Mouse (Mus musculus): ENCODE results near the gene Hnrnpd. TPM values are rescaled to one million over a fixed set of nuclear protein-coding genes. Genes with fewer than 3 reads are reported as not detected.

Hnrnpd gene
- total RNA-seq, 2 experiments from 2014 or later, result 131 to 138 TPM

GRCm38 (mm10) chr5:99959236-99959936, 19.4 kb downstream of the Hnrnpd start:
- no peak for DNase-seq

GRCm38 (mm10) chr5:99958666-99959065, 20.1 kb downstream of the Hnrnpd start:
- no peak for DNase-seq

GRCm38 (mm10) chr5:99953883-99954282, 24.9 kb downstream of the Hnrnpd start:
- DNase-seq, result no peak

DNA sequence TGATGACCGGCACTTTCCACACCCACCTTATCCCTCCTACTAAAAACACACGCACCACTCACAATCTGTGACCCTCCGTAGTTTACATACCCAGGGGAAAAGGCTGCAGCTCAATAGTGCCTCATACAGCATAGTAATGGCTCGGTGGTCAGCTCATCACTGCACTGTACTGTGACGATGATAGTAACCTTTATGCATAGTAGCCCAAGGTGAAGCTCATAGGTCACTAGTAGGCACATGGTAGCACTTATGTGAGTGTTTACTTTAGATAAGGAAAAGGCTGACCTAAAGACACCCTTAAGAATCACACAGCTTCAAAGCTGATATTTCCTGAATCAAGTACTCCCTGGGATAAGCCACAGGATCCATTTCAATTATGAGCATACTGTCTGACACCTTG, 26.2 kb downstream of the Hnrnpd start:
- no peak for DNase-seq

DNA sequence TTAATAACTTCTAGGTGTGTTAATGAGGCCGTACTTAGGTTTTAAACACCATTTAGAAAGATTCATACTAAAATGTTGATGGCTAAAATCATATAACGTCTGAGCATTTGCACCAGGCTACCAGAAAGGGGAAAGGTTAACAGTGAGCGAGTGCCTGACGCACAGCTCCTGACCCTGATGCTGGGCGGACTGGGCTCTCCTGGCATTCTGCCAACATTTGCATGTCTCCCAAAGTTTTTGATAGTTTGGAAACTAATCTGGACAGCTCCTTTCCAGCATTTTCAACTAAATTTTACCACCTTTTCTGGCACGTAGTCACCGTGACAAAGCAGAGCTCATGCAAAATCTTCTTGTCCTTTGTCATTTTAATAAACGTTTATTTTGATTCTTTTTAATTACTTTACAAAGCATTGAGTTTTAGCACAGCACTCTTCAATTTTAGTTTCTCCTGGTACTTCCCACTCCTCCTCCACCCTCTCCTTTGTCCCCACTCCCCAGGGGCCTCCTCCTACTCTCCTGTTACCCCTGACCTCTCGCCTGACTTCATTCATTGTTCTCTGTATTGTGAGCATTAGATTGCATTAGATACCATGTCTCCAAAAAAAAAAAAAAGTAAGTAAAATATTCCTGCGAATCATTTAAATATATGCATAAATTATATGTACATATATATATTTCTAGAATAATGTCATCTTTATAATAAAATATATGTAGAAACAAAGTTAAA, 36.8 kb downstream of the Hnrnpd start:
- peak; percentile 57 to 64 for DNase-seq

DNA sequence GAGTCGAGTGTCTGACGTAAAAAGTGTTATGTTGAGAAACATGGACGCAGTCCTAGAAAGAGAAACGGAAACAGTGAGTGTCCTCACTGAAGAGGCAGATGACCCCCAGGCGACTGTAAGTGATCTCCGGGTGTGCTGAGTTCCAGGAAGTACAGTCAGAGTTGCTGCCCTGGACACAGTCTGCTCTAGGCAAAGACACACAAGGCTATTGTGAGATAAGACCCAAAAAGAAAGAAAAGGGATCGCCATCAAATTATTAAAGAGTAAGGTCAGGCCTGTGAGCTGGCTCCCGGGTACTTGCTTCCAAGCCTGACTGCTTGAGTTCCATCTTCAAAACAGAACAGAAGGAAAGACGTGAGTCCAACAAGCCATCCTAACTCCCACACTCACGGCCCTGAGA, 37.5 kb downstream of the Hnrnpd start:
- DNase-seq, result no peak

DNA sequence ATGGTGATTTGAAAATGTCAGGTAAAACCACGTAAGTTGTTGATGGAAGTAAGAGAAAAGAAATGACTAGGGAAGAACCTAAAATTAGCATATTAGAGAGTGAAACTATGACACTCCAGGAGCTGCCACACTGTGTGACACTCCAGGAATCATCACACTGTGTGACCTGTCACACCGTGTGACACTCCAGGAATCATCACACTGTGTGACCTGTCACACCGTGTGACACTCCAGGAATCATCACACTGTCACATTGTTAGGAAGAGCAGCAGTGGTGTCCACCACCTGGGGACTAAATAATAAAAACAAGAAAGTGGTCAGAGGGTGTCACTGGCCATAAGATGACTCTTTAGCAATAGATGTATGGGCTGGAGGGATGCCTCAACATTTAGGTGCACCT, 39.3 kb downstream of the Hnrnpd start:
- no peak for DNase-seq

- no peak for DNase-seq
Observed at GRCm38 (mm10) chr5:99931910-99932309, 46.8 kb downstream of the Hnrnpd start.

DNA sequence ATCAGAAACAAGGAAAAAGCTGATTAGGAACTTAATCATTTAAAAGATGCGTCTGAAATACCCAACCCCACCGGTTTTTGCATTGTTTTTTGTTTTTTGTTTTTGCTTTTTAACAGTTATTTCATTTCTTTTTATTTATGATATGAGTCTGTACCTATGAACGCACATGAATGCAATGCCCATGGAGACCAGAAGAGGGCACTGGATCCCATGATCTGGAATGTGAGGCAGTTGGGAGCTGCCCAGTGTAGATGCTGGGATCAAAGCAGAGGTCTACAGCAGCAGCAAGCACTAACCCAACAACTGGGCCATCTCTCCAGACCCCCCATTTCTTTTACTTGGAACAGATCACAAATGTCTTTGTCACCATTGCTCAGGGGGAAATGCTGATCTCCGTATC, 50.8 kb downstream of the Hnrnpd start:
- DNase-seq, result peak; percentile 59 to 62

DNA sequence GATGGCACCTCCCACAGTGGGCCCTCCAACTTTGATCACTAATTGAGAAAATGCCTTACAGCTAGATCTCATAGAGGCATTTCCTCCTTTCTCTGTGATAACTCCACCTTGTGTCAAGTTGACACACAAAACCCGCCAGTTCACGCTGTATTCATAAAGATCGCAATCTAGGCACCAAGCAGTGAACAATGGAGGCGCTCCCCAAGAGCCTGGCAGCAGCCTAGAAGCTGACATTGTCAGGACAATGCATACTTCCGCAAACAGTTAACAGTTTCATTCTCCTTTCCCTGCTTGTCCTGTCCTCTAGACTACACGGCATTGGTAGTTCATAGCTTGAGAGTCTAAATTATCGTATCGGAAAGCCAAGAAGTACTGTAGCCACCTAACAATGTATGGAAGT, 56.7 kb downstream of the Hnrnpd start:
- no peak for DNase-seq

- DNase-seq, result no peak
Observed at GRCm38 (mm10) chr5:99915494-99915893, 63.2 kb downstream of the Hnrnpd start.

- peak; percentile 96 to 97 for DNase-seq
Observed at GRCm38 (mm10) chr5:99906181-99906956, 72.4 kb downstream of the Hnrnpd start, which contains the start of gene Vamp9. Gene Vamp9 (plus strand): TSS chr5:99906254.

Other genes starting within 250 kb of the Hnrnpd start
- gene Rasgef1b, start 249.9 kb downstream of the Hnrnpd start, total RNA-seq (2021), result 10 to 100 TPM; 11.9 to 15.1 TPM
- gene Vamp9, start 72.7 kb downstream of the Hnrnpd start, total RNA-seq (2021), result under 1 TPM in 1 of 2 experiments, not detected in 1; 0.99 TPM
- gene 4930524J08Rik, start 123 bp upstream of the Hnrnpd start, total RNA-seq (2021), result 1 to 10 TPM; 1.2 to 2.2 TPM
- 100 to 1,000 TPM; 109 to 118 TPM for gene Hnrnpdl, start 60.7 kb upstream of the Hnrnpd start, total RNA-seq (2021)
- 10 to 100 TPM; 33.2 to 36.6 TPM for gene Enoph1, start 61.0 kb upstream of the Hnrnpd start, total RNA-seq (2021)
- 10 to 100 TPM; 12.2 to 19.0 TPM for gene Tmem150c, start 180.9 kb upstream of the Hnrnpd start, total RNA-seq (2021)

Measured in adrenal gland, postnatal 36 days (tissue).